Mouse (Mus musculus): ENCODE data around the gene Mill2. TPM values are rescaled to one million over a fixed set of nuclear protein-coding genes. Genes with fewer than 3 reads are reported as not detected.

Mill2 gene
- total RNA-seq, 1 experiment from 2014 or later: 7.8 TPM

GRCm38 (mm10) chr7:18875372-18875771, 35.6 kb downstream of the Mill2 start:
- no peak for DNase-seq

DNA sequence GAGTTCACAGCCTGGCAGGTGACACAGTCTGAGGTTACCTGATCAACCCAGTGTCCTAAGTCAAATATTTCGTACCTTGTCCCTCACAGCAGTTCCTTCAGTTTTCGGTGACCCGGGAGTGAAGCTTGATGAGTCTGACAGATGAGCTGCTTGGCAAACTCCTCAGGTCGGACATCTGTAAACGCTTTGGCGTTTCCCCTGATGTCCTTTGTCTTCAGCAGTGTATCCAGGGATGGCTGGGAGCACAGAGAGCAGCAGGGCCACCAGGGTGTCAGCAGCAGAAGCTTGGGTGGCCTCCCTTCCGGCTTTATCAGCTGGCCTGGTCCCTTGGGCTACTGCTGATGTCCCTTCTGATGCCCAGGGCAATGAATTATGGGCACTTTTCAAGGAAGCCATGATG, 38.9 kb downstream of the Mill2 start:
- DNase-seq: no peak

DNA sequence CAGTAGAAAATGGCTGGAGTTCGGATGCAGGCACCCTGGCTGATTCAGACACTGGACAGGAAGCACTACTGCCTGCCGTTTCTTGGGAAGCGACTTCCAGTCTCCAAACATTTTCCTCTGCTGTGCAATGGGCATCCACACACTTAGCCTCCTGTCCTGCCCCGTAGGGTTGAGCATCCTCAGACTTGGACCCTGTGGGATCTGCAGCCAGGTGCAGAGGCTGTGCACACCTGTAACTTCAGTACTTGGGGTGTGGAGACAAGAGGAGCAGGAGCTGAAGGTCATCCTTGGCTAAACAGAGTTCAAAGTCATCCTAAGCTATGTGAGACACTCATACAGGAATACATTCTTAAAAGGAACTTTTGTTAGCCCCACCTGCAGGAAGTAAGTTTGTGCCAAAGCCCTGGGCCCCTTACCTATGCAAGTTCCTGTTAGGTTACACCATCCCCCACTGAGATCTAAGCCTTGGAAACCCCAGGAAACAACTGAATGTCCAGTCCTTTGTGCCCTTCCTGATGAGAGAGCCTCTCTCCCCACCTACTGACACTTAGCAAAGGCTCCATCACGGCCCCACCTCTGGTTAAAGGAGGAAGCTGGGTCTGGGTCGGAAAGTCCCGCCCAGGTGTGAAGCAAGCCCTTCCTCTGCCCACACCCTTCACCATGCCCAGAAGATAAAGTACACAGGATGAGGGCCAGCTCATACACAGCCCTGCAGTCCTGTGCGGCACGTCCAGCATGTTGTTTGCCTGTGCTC, 44.4 kb downstream of the Mill2 start:
- DNase-seq: no peak

DNA sequence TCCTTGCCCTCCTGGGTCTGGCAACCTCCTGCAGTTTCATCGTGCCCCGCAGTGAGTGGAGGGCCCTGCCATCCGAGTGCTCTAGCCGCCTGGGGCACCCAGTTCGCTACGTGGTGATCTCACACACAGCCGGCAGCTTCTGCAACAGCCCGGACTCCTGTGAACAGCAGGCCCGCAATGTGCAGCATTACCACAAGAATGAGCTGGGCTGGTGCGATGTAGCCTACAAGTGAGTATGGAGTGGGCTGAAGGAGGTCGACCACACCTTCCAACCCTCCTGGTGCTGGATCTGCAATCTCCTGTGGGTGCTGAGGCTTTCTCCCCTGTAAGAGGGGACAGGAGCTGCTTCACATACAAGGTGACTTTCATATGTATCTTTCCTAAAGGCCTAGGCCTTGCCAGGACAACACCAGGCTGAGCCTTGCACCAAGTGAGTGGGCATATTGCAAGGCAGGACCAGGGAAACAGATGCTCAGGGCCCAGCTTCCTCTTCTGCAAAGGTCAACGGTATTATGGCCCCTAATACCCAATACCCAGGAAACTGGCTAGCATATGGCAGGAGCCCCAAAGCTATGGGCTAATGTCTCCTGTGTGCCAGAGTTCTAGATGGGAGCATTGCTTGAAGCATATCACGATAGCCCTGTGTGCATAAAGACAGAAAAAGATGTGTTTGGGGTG, 45.1 kb downstream of the Mill2 start:
- no peak for DNase-seq

- DNase-seq: no peak
Observed at GRCm38 (mm10) chr7:18886963-18887362, 47.2 kb downstream of the Mill2 start.

GRCm38 (mm10) chr7:18890848-18891247, 51.1 kb downstream of the Mill2 start:
- DNase-seq: no peak

GRCm38 (mm10) chr7:18891872-18892599, 52.3 kb downstream of the Mill2 start:
- peak; percentile 84 for DNase-seq

DNA sequence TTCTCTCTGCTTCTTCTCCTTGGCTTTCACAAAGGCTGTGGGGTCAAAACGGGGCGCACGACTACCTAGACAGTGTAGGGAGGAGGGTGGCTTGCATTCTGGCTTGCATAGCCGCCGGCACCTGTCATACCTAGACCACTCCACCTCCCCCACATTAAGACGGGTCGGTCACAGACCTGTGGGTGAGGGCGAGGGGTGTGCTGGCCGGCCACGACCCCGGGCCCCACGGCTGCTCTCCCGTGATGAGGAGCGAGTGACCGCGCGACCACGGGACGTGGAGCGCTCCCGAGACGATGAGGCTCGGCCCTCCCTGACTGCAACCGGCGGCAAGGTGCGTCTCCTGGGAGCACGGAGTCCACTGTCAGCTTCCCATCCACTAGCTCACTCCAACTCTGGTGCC, 53.2 kb downstream of the Mill2 start:
- no peak for DNase-seq

DNA sequence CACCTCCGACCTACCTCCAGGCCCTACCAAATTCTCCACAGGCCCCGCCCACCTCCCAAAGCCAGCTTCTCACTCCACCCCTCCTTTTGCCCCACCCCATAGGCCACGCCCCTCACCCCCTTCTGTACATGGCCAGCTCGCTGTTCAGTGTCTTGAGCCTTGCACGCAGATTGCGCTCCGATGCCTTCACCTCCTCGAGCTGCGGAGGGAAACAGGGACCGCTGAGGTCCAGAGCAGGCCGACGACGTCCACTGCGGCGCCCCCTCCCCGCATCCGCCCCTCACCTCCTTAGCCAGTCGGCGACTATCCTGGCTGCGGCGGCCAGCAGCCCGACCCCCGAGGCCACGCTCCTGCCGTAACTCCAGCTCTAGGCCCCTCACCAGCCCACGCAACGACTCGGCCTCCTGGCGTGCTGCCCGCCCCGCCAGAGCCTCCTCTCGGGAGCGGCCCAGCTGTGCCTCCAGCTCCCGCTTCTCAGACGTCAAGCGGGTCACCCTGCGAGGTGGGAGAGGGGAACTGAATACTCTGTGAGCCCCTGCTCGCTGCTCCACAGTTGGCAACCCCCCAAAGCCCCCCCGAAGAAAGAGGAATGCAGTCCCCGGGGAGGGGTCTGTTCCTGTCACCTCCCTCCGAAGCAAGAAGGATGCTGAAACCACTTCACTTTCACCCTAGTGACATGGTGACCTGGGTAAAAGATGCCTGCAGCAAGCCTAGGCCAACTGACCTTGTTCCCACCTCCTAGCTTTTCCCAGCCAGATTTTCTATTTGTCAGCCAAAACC, 54.1 kb downstream of the Mill2 start:
- peak; percentile 78 for DNase-seq

GRCm38 (mm10) chr7:18896536-18896935, 56.8 kb downstream of the Mill2 start:
- peak; percentile 51 for DNase-seq

- DNase-seq: no peak
Observed at GRCm38 (mm10) chr7:18900513-18900912, 60.7 kb downstream of the Mill2 start.

DNA sequence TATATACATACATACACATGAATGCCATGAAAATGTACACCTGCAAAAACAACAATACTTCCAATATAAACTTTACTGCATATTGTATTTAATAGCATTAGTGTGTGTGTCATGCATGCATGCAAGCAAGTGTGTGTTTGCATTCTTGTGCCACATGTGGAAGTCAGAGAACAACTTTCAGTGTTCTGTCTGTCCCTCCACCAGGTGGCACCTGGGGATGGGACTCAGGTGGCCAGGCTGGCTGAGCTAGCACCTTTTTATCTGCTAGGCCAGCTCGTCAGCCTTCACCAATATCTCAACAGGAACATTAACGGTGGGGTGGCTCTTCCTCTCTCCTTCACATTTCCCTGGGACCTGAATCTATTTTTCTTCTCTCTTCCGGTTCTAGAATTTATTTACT, 62.7 kb downstream of the Mill2 start:
- no peak for DNase-seq

- no peak for DNase-seq
Observed at GRCm38 (mm10) chr7:18904971-18905370, 65.2 kb downstream of the Mill2 start.

DNA sequence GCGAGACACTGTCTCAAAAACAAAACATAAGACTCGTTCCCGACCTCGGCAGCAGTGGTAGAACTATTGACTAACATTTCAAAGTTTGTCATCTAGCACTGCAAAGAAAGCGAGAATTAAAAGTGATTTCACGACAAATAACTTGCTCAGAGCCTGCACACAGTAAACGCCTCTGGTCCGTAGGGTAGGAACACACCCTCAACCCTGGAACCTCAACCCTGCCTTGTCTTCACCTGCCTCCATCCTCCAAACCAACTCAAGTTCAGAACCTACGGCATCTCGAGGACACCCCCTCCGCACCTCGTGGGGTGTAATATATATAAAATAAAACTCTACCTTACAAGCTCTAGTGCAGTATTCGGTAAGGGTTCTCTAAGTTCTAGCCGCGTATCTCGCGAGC, 70.0 kb downstream of the Mill2 start:
- no peak for DNase-seq

DNA sequence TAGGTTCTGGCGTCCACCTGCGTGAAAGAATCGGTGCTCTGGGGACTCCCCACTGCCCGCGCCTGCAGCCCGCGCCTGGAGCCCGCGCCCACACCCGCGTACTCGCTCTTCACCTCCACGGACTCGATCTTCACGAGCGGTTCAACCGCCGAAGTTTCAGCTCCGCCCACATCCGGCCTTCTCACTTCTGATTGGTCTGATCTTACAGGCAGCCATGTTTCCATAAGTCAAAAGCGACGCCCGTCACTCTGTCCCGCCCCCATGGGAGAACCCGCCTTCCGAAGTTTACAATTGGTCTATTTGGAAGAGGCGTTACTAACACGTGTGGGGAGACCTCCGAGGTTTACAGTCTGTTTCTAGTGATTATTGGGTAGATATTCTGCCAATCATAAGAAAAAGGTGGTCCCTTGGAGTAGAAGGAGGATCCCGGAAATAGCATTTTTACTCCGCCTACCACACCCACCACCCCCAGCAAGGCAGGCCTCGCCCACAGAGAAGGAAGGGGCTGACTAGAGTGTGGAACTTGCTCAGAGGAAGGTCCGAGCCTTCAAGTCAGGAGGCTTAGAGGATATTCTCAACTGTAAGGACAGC, 70.6 kb downstream of the Mill2 start, which contains the start of gene Ccdc61:
Gene Ccdc61 (minus strand): TSS at position 175 of the 591 bp plus-strand sequence.
- DNase-seq: peak; percentile 92

Other genes starting within 250 kb of the Mill2 start
- not detected in 2 replicates for gene Psg23, start 223.5 kb upstream of the Mill2 start, total RNA-seq (2021)
- not detected in 2 replicates for gene Psg21, start 183.2 kb upstream of the Mill2 start, total RNA-seq (2021)
- not detected in 2 replicates for gene Psg20, start 153.8 kb upstream of the Mill2 start, total RNA-seq (2021)
- not detected in 2 replicates for gene Psg22, start 121.9 kb upstream of the Mill2 start, total RNA-seq (2021)
- gene Psg19, start 41.4 kb upstream of the Mill2 start, total RNA-seq (2021): not detected in 2 replicates
- not detected in 2 replicates for gene Psg17, start 18.4 kb upstream of the Mill2 start, total RNA-seq (2021)
- gene Pglyrp1, start 31.4 kb downstream of the Mill2 start, total RNA-seq (2021): 1.9 and 2.0 TPM in 2 replicates
- 16.5 and 20.8 TPM in 2 replicates for gene Ccdc61, start 70.4 kb downstream of the Mill2 start, total RNA-seq (2021)
- 4.9 and 6.2 TPM in 2 replicates for gene Nova2, start 85.9 kb downstream of the Mill2 start, total RNA-seq (2021)
- gene Nanos2, start 147.4 kb downstream of the Mill2 start, total RNA-seq (2021): not detected in 2 replicates
- 10.9 and 13.0 TPM in 2 replicates for gene Mypop, start 151.3 kb downstream of the Mill2 start, total RNA-seq (2021)
- 45.8 and 48.3 TPM in 2 replicates for gene Irf2bp1, start 164.1 kb downstream of the Mill2 start, total RNA-seq (2021)
- gene Foxa3, start 183.6 kb downstream of the Mill2 start, total RNA-seq (2021): 0.76 TPM in 1 of 2 replicates, not detected in the other
- 120 and 126 TPM in 2 replicates for gene Sympk, start 184.4 kb downstream of the Mill2 start, total RNA-seq (2021)
- gene Rsph6a, start 214.7 kb downstream of the Mill2 start, total RNA-seq (2021): not detected in 2 replicates
- gene Dmwd, start 236.3 kb downstream of the Mill2 start, total RNA-seq (2021): 53.1 and 64.1 TPM in 2 replicates
- gene Dmpk, start 243.9 kb downstream of the Mill2 start, total RNA-seq (2021): 106 and 114 TPM in 2 replicates

Data from adrenal gland, postnatal 25 days (tissue).